Mouse (Mus musculus): ENCODE results near the gene Rnf157. TPM values are rescaled to one million over a fixed set of nuclear protein-coding genes. Genes with fewer than 3 reads are reported as not detected.
A peak's percentile ranks its signal among the peaks of the same experiment; 100 is the strongest.

The Rnf157 gene
- total RNA-seq (2015; ENCODE audit: low replicate concordance): 5.8 and 11.7 TPM in 2 replicates
- total RNA-seq (2017; ENCODE audit: low replicate concordance): 9.2 and 9.8 TPM in 2 replicates

- ATAC-seq (replicated peaks; ENCODE audit: low FRiP score, poor library complexity, severe bottlenecking): peak; percentile 89
Measured at GRCm38 (mm10) chr11:116412904-116413630, at the start of gene Rnf157. TSS of gene Rnf157 (minus strand) at chr11:116413032.

- no peak for ATAC-seq (replicated peaks; ENCODE audit: low FRiP score, poor library complexity, severe bottlenecking)
Measured at GRCm38 (mm10) chr11:116459786-116460185, 47.0 kb upstream of the Rnf157 start.

- ATAC-seq (replicated peaks; ENCODE audit: low FRiP score, poor library complexity, severe bottlenecking): peak; percentile 72
Measured at GRCm38 (mm10) chr11:116456234-116456633, 43.4 kb upstream of the Rnf157 start.

GRCm38 (mm10) chr11:116453889-116454288 is 41.1 kb upstream of the Rnf157 start:
- no peak for ATAC-seq (replicated peaks; ENCODE audit: low FRiP score, poor library complexity, severe bottlenecking)

GRCm38 (mm10) chr11:116449341-116449740 is 36.5 kb upstream of the Rnf157 start:
- ATAC-seq (replicated peaks; ENCODE audit: low FRiP score, poor library complexity, severe bottlenecking): no peak

GRCm38 (mm10) chr11:116447822-116448221 is 35.0 kb upstream of the Rnf157 start:
- no peak for ATAC-seq (replicated peaks; ENCODE audit: low FRiP score, poor library complexity, severe bottlenecking)

GRCm38 (mm10) chr11:116446308-116446887 is 33.6 kb upstream of the Rnf157 start:
- peak; percentile 16; the same call in 1 of the 2 replicates for ATAC-seq (replicated peaks; ENCODE audit: low FRiP score, poor library complexity, severe bottlenecking)

GRCm38 (mm10) chr11:116445596-116446307 is 32.9 kb upstream of the Rnf157 start:
- peak; percentile 74 for ATAC-seq (replicated peaks; ENCODE audit: low FRiP score, poor library complexity, severe bottlenecking)

GRCm38 (mm10) chr11:116443935-116444334 is 31.1 kb upstream of the Rnf157 start:
- ATAC-seq (replicated peaks; ENCODE audit: low FRiP score, poor library complexity, severe bottlenecking): no peak

GRCm38 (mm10) chr11:116443311-116443710 is 30.5 kb upstream of the Rnf157 start:
- ATAC-seq (replicated peaks; ENCODE audit: low FRiP score, poor library complexity, severe bottlenecking): no peak

GRCm38 (mm10) chr11:116442867-116443177 is 30.0 kb upstream of the Rnf157 start:
- no peak for ATAC-seq (replicated peaks; ENCODE audit: low FRiP score, poor library complexity, severe bottlenecking)

- ATAC-seq (replicated peaks; ENCODE audit: low FRiP score, poor library complexity, severe bottlenecking): no peak
Measured at GRCm38 (mm10) chr11:116442129-116442866, 29.5 kb upstream of the Rnf157 start.

GRCm38 (mm10) chr11:116440408-116441068 is 27.7 kb upstream of the Rnf157 start:
- ATAC-seq (replicated peaks; ENCODE audit: low FRiP score, poor library complexity, severe bottlenecking): no peak

- ATAC-seq (replicated peaks; ENCODE audit: low FRiP score, poor library complexity, severe bottlenecking): 0 out of 2 replicates have a peak, but pooled peaks have one; percentile 1
Measured at GRCm38 (mm10) chr11:116439269-116440240, 26.7 kb upstream of the Rnf157 start.

GRCm38 (mm10) chr11:116437541-116437940 is 24.7 kb upstream of the Rnf157 start:
- ATAC-seq (replicated peaks; ENCODE audit: low FRiP score, poor library complexity, severe bottlenecking): no peak

GRCm38 (mm10) chr11:116436725-116437331 is 24.0 kb upstream of the Rnf157 start:
- ATAC-seq (replicated peaks; ENCODE audit: low FRiP score, poor library complexity, severe bottlenecking): no peak

GRCm38 (mm10) chr11:116435992-116436724 is 23.3 kb upstream of the Rnf157 start:
- ATAC-seq (replicated peaks; ENCODE audit: low FRiP score, poor library complexity, severe bottlenecking): no peak

Data from erythroid progenitor cell, adult 5-6 weeks (primary cell).